Mouse (Mus musculus) liver, adult 10 weeks (tissue): Measurements from ENCODE around the gene Ythdc1. TPM values are rescaled to one million over a fixed set of nuclear protein-coding genes. Genes with fewer than 3 reads are reported as not detected.

Source experiments
- polyA plus RNA-seq: library from polyadenylated mRNA; stranded (reverse); fragments of 350-450 nt; fragmentation: Illumina TruSeq; extraction: RNeasy Lipid Tissue Mini Kit (QIAGEN cat#74804); gene quantifications from one replicate; pipeline ENCODE4 v1.2.3, GENCODE M21; 2014; ENCODE audit warnings: low read depth, low replicate concordance

The Ythdc1 gene
- polyA plus RNA-seq, result 73.3 TPM

DNA sequence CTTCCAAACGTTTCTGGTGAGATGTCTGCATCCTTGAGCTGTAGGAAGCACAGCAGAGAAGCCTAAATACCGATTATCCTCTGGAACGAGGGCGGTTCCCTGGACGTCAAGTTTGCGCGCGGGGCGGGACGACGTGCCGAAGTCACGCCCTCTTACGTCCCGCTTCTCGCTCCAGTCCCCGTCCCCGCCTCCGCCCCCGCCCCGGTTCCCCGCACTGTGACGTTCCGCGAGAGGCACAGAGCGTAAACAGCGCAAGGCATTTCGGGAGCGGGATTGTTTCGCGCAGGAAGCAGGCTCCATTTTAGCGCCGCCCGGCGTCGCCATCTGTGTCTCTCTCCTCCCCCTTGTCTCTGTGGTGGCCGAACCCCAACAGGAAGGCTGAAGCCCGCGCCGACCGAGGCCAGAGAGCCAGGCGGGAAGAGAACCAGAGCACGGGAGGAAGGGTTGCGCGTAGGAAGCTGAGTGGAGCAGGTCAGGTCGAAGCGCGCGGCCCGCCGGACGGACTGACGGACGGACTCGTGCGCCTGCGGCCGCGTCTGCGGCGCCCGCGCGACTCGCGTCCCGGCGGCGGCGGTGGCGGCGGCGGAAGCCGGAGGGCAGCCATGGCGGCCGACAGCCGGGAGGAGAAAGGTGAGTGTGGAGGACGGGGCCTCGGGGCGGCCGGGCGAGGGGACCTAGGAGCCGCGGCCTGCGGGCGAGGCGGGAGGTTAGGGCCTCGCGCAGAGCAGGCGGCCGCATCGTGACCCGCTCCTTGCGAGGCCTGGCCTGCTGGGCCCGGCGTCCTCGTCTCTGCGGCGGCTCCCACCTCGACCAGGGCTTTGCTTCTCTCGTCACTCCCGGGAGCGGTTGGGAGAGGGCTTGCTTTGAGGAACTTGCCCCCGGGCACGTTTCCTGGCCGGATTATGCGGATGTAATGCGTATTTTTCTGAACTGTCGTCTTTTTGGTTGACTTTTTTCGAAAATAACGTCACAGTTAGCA is at the start of gene Ythdc1:
Gene Ythdc1, plus strand, starts transcription at position 260 of the 979 bp plus-strand sequence.

Other genes with a start within 250 kb of the Ythdc1 start
- gene Tmprss11f, start 171.8 kb upstream of the Ythdc1 start, polyA plus RNA-seq, result not detected
- gene Tmprss11b, start 127.9 kb upstream of the Ythdc1 start, polyA plus RNA-seq, result not detected
- gene Tmprss11e, start 58.4 kb upstream of the Ythdc1 start, polyA plus RNA-seq, result not detected
- gene Ugt2b34, start 102.7 kb downstream of the Ythdc1 start, polyA plus RNA-seq, result 1,152 TPM
- gene Ugt2b1, start 122.3 kb downstream of the Ythdc1 start, polyA plus RNA-seq, result 1,101 TPM
- gene Ugt2b35, start 196.6 kb downstream of the Ythdc1 start, polyA plus RNA-seq, result 280 TPM